Mouse (Mus musculus) urinary bladder, postnatal 14 days (tissue): ENCODE measurements around the gene Zbtb24.
"Not testable (repeated sequence)": the region's sequence is repeated elsewhere in the genome, so short reads cannot be mapped to it uniquely, and the experiment has no call there.

Source experiments
- DNase-seq: peaks from one replicate; pipeline ENCODE4 v3.0.0; 2021; ENCODE audit warnings: low spot score

Gene Zbtb24

GRCm38 (mm10) chr10:41450137-41450670 lies at the start of gene Zbtb24:
Gene Zbtb24, plus strand, starts transcription at chr10:41450383.
- DNase-seq, result peak; percentile 95

DNA sequence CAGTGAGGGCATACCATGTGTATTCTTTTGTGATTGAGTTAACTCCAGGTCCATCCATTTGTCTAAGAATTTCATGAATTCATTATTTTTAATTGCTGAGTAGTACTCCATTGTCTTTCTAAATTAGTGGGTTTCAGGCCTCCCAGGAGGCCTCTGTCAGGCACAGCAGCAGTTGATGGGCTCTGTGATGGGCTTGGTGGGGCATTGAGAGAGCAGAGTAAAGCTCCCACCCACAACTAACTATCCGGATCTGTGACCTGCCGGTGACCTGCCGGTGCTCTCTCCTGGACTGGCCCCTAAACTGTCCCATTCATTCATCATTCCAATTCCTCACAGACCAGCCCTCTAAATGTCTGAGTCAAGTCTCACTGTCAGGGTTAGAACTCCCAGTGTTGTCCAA lies 49.1 kb upstream of the Zbtb24 start:
- no peak for DNase-seq

- no peak for DNase-seq
Observed at GRCm38 (mm10) chr10:41403364-41403763, 46.8 kb upstream of the Zbtb24 start.

DNA sequence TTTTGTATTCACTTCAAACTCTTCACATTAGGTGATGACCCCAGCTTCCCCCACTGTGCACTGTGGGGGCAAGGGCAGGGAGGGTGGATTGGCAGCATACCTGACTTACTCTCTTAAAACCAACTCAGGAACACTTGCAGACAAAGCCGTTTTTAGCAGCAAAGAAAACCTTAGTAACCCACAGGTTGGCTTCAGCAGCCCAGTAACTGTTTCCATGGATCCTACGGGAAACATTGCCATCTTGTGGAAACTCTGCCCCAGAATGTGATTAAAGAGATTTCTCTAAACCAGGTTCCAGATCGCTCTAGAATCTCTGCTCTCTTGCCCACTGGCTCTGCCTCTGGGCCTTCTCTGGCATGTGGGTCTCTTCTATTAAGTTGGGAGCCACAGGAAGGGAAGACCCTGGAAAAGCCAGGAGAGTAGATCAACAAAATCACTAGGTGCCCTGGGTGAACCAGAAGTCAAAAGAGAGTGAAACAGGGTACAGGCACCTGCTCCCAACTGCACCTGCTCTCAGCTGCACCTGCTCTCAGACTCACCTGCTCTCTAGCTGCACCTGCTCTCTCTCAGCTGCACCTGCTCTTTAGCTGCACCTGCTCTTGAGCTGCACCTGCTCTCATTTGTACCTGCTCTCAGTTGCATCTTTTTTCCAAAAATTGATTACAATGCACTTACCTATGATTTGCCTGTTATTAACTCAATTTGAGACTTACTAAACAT lies 46.1 kb upstream of the Zbtb24 start:
- no peak for DNase-seq

DNA sequence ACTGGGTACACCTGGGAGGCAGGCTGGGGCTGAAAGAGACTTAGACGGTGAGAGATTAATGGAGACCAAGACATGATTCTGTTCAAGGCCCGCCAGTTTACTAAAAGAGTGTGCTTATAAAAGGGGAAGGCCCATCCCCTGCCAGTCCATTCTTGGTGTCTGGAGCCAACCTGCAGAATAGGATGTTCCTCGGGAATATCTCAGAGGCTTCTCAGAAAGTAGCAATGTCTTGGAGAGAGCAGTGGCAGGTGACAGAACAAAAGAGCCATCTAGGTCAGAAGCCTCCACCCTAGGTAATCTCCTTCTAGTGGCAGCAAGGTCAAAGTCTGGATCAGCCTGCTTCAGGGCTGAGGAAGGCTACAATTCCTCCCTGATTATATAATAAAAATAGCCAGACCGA lies 40.0 kb upstream of the Zbtb24 start:
- not testable (repeated sequence) for DNase-seq

GRCm38 (mm10) chr10:41410821-41411220 lies 39.4 kb upstream of the Zbtb24 start:
- DNase-seq, result not testable (repeated sequence)

DNA sequence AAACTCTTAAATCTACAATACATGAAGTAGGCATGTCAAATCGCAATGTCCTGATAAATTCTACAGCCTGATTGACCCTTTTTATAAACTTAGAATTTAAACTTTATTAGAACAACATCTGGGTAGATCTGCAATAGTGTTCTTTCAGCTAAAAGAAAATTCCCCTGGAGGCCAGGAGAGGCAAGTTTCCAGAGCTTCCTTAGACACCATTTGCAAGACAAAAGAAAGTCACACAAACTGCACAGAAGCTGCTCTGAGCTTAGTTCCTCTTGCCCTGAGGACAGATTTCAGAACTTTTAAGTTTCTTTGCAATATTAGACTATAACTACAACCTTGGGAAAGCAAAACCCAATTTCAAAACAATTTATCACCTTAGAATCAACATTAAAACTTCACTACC lies 36.7 kb upstream of the Zbtb24 start:
- not testable (repeated sequence) for DNase-seq

- not testable (repeated sequence) for DNase-seq
Observed at GRCm38 (mm10) chr10:41415368-41415767, 34.8 kb upstream of the Zbtb24 start.

GRCm38 (mm10) chr10:41420496-41421200 lies 29.5 kb upstream of the Zbtb24 start:
- DNase-seq, result no peak

DNA sequence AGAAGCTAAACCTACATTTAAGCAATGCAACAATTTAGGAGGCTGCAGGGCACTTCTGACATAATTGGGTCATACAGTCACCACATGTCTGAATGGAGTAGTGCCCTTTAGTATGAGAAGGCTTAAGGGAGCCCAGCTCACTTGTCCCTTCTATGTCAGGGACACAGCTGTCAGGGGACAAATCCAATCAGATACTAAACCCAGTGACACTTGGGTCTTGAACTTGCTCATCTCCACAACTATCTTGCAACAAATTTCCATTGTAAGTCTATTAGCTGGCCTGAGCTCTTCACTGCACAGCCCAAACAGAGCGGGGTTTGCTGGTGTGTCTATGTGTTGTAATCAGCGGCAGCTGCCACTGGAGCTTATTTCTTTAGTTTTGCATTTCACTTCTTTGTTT lies 26.5 kb upstream of the Zbtb24 start:
- no peak for DNase-seq

DNA sequence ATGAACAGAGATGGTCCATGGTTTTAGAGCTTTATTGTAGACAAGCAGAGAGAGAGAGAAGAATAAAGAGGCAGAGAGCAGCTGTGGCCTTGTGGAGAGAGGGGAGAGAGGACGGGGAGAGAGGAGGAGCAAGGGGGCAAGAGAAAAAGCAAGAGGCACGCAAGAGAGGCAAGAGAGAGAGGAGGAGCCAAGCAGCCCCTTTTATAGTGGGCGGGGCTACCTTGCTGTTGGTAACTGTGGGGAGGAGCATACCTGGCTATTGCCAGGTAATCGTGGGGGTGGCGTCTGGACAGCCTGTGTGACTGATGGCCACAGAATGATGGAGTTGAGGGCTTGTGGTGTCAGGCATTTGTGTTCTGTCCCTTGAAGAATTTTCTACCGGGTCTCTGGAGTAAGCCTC lies 23.8 kb upstream of the Zbtb24 start:
- no peak for DNase-seq

DNA sequence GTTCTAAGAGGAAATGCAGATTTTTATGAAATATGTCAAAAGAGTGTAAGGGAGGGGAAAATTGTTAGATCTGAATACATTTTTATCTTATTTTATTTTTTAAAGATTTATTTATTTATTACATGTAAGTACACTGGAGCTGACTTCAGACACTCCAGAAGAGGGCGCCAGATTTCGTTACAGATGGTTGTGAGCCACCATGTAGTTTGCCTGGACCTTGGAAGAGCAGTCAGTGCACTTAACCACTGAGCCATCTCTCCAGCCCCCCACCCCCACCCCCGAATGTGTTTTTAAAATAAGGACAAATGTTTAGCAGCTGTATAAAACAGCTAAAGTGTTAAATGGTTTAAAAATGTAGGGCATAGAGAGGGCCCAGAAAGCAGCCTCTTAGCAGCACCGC lies 15.6 kb upstream of the Zbtb24 start:
- peak; percentile 59 for DNase-seq

DNA sequence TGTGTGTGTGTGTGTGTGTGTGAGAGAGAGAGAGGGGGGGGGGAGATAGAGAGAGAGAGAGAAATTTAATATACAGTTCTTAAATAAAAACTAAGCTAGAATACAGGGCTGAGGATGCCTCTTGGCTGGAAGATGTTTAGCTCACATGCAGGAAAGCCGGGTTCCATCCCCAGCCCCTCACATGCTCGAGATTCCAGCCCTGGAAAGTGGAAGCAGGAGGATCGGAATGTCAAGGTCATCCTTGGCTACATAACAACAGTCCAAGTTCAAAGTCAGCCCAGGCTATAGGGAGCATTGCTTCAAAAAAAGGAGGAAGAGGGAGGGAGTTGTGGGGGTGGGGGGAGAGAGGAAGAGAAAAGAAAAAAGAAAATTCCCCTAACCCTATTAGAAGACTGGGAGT lies 15.0 kb upstream of the Zbtb24 start:
- DNase-seq, result no peak

GRCm38 (mm10) chr10:41448216-41448615 lies 2.0 kb upstream of the Zbtb24 start:
- no peak for DNase-seq

DNA sequence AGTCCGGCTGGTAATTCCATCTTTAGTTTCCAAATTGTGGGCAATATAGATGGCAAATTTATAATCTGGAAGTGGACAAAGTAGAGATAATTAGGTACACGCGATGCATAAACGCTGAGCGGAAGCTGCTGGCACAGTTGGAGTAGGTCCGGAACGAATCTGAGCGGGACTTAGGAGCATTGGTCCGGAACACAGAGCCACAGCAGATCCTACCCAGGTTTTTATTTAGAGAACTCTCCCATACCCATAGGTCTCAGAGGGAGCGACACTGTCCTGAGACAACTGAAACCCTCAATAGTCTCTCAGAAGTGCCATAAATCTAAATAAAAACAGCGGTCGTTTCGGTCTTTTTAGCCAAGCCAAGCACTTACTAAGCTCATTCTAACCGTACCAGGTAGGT lies 499 bp upstream of the Zbtb24 start:
- DNase-seq, result peak; percentile 26

- no peak for DNase-seq
Observed at GRCm38 (mm10) chr10:41450780-41451522, 768 bp downstream of the Zbtb24 start.

- DNase-seq, result no peak
Observed at GRCm38 (mm10) chr10:41451656-41452055, 1.5 kb downstream of the Zbtb24 start.

- no peak for DNase-seq
Observed at GRCm38 (mm10) chr10:41452791-41453190, 2.6 kb downstream of the Zbtb24 start.

DNA sequence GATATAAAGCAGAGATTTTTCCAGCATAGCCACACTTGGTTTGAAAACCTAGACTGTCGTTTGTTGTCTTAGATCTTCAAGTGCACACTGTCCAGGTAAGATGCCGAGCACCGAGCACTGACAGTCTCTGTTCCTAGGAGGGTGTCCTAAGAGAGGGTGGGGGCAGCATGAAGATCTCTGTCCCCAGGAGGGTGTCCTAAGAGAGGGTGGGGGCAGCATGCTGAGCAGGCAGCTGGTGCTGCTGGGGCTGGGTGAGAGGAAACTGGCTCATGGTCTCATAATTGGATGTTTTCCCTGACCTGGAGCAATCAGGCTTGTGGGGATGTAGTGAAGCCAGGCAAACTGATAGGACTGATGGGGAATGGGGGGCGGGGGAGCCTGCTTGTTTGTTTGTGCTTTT lies 9.8 kb downstream of the Zbtb24 start:
- no peak for DNase-seq

DNA sequence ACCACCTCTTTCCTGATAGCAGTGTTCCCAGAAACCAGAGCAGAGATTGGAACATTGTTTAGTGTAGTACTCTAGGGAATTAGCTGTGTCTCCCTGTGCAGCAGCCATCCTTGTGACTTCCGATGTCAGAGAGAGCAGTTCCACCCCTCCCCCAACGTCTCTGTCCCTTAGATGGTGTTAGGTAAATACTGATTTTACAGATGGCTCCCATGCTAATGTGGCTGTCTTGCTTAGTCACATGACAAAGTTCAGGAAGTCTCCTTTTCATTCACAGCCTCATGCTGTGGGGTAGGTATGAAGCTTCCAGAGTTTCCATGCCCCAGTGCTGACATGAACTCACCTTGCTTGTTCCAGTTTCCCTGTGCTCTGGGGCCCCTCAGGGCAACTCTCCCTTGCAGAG lies 10.3 kb downstream of the Zbtb24 start:
- no peak for DNase-seq

GRCm38 (mm10) chr10:41461057-41461722 lies 11.0 kb downstream of the Zbtb24 start:
- no peak for DNase-seq

GRCm38 (mm10) chr10:41464401-41464955 lies 14.3 kb downstream of the Zbtb24 start:
- no peak for DNase-seq
